Mouse (Mus musculus): ENCODE data around the gene Olfr1396.
A peak's percentile ranks its signal among the peaks of the same experiment; 100 is the strongest.
"Not testable (repeated sequence)": the region's sequence is repeated elsewhere in the genome, so short reads cannot be mapped to it uniquely, and the experiment has no call there.

The Olfr1396 gene

GRCm38 (mm10) chr11:49090551-49090950 lies 24.1 kb downstream of the Olfr1396 start:
- no peak for DNase-seq (ENCODE audit: low spot score in 2 of 2)

DNA sequence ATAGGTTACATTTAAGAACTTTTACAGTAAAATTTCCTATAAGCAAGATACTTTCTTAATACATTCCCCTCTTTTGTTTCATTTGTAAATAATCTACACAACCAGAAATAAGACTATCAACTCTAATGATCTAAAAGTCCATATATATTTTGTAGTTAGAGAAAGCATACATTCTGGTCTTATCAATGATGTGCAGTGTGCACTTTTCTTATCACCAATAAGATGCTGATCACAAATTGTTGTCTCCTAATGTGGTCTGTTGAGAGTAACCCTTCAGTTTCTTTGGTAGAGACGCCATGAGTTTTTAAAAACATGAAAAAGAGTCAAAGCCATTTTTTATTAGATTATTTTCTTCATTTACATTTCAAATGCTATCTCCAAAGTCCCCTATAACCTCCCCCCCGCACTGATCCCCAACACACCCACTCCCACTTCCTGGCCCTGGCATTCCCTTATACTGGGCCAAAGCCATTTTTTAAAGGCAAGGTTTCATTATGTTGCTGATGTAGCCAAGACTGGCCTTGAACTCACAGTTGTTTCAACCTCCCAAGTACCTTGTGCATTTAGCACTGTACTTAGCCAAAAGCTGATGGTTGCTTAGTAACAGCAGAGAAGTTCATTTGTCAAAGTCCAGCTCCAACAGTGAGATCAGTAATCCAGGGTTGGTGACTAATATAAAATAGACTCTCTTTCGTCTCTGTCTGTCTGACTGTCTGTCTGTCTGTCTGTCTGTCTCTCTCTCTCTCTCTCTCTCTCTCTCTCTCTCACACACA lies 24.8 kb downstream of the Olfr1396 start:
- no peak for DNase-seq (ENCODE audit: low spot score in 2 of 2)

DNA sequence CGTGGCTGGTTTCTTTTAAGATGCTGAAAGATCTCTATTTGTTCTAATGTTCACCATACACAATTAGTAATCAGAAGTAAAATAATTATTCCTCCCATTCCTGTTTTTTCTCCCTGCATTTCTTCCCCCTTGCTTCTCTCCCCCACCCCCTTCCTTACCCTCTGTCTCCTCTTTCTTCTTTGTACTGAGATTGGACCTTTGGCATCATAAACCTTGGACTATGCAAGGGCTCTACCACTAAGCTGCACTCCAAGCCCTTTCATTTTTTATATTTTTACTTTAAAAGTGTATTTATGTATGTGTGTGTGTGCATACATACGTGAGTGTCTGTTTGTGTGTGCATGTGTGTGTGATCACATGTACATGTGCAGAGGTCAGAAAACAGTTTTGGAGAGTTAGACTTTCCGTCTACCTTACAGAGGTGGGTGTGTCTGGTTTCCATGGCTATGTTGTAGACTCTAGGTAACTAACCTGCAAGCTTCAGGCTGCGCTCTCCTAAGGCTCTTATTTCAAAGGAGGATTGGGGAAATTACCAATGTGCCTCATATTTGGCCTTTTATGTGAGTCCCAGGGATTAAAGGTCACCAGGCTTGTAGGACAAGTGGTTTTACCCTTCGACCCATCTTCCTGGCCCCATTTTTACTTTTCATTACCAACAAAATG lies 25.6 kb downstream of the Olfr1396 start:
- no peak for DNase-seq (ENCODE audit: low spot score in 2 of 2)

DNA sequence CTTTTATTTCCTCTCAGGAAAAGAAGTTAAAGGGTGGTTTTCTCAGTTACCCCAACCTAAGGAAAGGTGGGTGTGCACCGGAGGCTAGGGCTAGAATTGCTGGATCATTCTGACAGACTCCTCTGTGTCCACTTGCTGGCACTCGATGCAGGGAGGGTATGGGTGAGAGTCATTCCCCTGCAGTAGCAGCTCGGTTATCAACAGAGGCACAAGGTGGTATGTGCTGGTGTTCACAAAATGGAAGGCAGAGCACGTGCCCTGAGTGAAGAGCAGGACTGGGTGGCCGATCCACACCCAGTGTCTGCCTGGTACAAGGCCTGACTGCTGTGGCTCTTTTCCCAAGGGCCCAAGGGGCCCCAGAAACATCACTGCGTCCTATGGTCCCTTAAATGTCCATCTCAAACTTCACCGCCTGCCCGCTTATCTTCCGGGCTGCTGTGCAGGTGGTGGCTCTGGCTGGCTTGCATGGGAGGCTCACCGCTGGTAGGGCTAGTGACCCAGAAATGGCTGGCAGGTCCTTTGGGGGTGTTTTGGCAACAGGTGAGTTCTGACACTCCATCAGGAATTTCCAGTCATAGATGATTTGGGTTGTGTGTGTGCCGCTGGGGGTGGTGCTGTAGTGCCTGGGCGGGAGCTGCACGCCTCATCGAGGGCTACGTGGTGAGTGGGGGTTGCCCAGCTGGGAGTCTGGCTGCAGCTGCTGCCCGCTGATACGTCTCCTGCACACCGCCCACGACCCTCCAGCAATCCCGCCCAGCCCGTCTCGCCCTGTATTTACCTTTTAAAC lies 26.7 kb downstream of the Olfr1396 start:
- peak; percentile 60 to 78 for DNase-seq (ENCODE audit: low spot score in 2 of 2)

DNA sequence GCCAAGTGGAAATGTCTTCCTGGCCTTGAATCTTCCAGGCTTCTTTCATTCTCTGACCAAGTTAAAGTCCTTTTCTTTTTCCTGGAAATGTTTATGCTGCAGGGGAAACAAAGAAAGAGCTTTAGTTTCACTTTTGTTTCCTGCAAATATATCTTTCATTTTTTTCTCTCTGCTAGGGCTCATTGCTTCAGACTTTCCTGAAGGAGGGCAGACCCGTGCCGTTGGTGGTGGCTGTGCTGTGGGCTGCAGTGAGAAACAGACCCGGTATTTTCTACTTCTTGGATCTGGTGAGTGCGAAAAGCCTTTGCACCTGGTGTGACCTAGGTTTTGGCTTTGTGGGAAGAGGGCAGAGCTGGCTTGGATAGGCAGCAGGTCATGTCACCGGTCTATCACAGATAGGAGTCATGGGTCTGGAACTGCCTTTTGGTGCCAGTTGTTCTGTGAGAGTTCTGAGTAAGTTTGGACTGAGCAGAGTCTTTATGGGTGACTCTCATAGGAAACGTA lies 27.8 kb downstream of the Olfr1396 start:
- peak; percentile 43 to 47 for DNase-seq (ENCODE audit: low spot score in 2 of 2)

DNA sequence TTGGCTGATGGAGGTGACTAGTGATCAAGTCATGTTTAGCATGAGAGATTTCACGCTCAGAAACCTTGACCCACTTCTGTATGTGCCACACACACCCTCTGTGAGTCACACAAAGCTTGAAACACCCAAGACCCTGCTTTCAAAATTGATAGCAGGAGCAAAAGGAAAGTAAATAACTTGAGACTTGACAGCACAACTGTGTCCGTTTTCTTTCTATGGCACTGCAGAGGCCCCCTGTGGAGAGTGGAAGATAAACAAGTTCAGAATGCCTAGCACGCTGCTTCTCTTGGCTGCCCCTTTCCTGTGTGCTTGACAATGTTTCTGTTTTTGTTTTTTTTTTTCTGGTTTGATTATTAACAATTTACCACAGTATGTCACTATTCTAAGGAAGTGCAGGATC lies 29.8 kb downstream of the Olfr1396 start:
- DNase-seq (ENCODE audit: low spot score in 2 of 2): peak; percentile 25 to 46

DNA sequence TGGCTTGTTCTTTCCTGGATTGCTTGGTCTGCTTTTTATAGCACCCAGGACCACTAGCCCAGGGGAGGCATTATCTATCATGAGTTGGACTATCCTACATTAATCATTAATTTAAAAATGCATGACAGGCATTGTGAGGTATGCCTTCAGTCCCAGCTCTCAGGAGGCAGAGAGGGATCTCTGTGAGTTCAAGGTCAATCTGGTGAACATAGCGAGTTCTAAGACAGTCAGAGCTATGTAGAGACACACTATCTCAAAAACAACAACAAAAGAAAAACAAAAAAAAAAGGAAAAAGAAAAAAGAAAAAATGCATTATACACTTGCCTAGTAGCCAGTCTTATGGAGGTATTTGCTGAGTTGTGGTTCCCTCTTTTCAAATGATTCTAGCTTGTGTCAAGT lies 30.3 kb downstream of the Olfr1396 start:
- no peak for DNase-seq (ENCODE audit: low spot score in 2 of 2)

- DNase-seq (ENCODE audit: low spot score in 2 of 2): no peak
Observed at GRCm38 (mm10) chr11:49083808-49084207, 30.9 kb downstream of the Olfr1396 start.

DNA sequence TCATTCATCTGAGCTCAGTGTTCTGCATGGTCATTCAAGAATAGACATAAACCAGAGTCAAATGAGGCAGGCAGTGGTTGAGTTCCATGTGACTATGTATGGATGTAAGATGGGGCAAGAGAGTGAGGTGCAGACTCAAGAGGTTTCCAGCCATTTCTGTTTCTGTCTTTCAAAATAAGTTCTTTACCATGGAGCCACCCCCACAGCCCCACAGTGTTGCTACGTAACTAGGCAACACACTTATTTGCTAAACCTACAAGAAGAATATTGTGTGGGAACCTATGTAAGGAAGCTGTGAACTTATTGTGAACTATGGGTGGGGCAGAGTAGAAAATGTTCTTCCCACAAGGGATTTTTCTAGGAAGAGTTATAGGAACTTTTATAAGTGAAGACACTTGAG lies 31.5 kb downstream of the Olfr1396 start:
- DNase-seq (ENCODE audit: low spot score in 2 of 2): no peak

DNA sequence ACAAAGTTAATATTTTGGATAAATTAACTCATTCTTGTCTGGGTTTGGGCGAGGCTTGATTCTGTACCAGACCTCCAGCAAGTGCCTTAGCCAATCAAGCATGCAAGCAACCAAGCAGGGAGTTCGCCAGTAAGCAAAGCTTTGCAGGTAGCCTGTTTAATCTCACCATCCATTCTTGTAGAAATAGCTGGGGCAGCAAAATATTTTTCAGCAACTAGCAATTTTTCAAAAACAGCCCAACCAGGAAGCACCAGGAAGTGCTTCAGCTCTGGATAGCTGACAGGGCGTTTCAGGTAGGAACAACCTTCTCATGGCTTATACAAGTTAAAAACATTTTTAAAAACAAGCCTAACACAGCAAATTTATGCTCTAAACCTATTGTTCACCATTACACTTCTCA lies 32.8 kb downstream of the Olfr1396 start:
- DNase-seq (ENCODE audit: low spot score in 2 of 2): no peak

DNA sequence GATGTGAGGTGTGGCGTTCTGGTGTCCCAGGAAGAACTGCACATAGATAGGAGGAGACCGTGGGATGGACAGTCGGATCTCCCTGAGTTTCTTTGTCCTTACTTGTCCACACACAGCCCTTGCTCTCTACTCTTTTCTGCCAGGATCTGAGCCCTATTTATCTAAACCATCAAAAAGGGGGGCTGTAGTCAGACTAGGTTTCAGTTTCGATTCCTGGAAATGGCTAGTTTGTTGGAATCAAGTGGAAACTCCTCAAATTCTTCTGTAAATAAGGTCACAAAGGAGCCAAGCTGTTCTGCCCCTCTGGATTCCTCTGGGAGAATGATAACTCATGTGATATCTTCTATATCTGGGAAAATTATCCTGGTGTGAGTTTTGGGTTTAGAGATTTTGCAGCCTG lies 33.3 kb downstream of the Olfr1396 start:
- no peak for DNase-seq (ENCODE audit: low spot score in 2 of 2)

DNA sequence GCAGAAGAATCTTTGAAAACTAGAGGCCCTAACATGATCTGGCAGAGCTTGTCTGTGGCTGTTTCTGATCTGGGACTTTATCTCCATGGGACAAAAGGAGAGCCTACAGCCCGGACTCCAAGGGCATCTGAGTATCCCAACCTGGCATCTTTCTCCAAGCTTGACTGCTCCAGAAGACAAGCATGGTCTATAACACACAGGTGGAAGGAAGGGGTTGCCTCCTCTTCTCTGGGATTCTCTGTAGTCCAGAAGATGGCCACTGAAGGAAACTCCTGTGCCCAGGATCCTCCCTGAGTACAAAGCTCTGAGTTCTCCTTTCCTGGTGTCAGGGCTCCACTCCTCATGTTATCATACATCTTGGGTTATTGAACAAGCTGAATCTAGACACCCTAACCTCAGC lies 34.0 kb downstream of the Olfr1396 start:
- no peak for DNase-seq (ENCODE audit: low spot score in 2 of 2)

DNA sequence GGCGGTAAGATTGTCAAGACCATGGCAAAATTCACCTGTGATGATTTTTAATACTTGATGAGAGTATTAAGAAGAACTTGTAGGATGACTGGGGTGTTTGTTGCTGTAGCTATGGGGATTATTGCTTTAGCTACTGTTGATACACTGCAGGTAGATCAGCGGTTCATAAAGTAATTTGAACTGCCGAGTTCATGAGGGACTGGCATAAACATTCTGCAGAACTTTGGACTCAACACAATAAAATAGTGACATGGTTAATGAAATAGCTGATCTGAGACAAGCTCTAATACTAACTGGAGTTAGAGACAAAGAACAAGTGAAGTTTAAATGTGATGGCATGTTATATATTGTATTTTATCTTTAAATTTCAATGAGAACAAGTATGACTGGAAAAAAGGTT lies 36.0 kb downstream of the Olfr1396 start:
- no peak for DNase-seq (ENCODE audit: low spot score in 2 of 2)

GRCm38 (mm10) chr11:49077012-49077411 lies 37.7 kb downstream of the Olfr1396 start:
- no peak for DNase-seq (ENCODE audit: low spot score in 2 of 2)

GRCm38 (mm10) chr11:49076001-49076757 lies 38.5 kb downstream of the Olfr1396 start, which contains the start of gene Ifi47:
Gene Ifi47, plus strand, starts transcription at chr11:49076587.
- not testable (repeated sequence) for DNase-seq (ENCODE audit: low spot score in 2 of 2)

- no peak for DNase-seq (ENCODE audit: low spot score in 2 of 2)
Observed at GRCm38 (mm10) chr11:49068358-49068757, 46.3 kb downstream of the Olfr1396 start.

GRCm38 (mm10) chr11:49063713-49064469 lies 50.8 kb downstream of the Olfr1396 start, which contains the start of gene Tgtp2:
Gene Tgtp2, minus strand, starts transcription at chr11:49064206.
- DNase-seq (ENCODE audit: low spot score in 2 of 2): not testable (repeated sequence)

GRCm38 (mm10) chr11:49061865-49062264 lies 52.8 kb downstream of the Olfr1396 start:
- DNase-seq (ENCODE audit: low spot score in 2 of 2): not testable (repeated sequence)

- DNase-seq (ENCODE audit: low spot score in 2 of 2): not testable (repeated sequence)
Observed at GRCm38 (mm10) chr11:49060061-49060460, 54.6 kb downstream of the Olfr1396 start.

All from spleen, postnatal 10 days (tissue).